Mouse (Mus musculus) erythroblast, embryonic 14.5 days (primary cell): ENCODE results near the gene Pdhx.

ENCODE experiments used
- GATA1 ChIP-seq: IDR thresholded peaks from 2 replicates; pipeline ENCODE4 v1.6.1; 2012; ENCODE audit warnings: low read length, inconsistent platforms, mixed read lengths
- TAL1 ChIP-seq: IDR thresholded peaks from 3 replicates; pipeline ENCODE4 v1.6.1; 2012; ENCODE audit warnings: low read length, inconsistent platforms, mixed read lengths

GRCm38 (mm10) chr2:102973115-102973514 lies 100.2 kb downstream of the Pdhx start:
- TF ChIP-seq GATA1: no peak
- no peak for TF ChIP-seq TAL1
